Mouse (Mus musculus) adrenal gland, postnatal 10 days (tissue): Measurements from ENCODE around the gene Dyx1c1. TPM values are rescaled to one million over a fixed set of nuclear protein-coding genes. Genes with fewer than 3 reads are reported as not detected.

Source experiments
- DNase-seq: peaks from one replicate; pipeline ENCODE4 v3.0.0; 2021; ENCODE audit warnings: mixed read lengths
- total RNA-seq, 2 experiments: library from RNA; stranded (reverse); gene quantifications; 2 replicates each; pipeline ENCODE4 v1.2.3; 2021

Gene Dyx1c1
- total RNA-seq, 2 experiments from 2014 or later = 0.66 to 0.85 TPM

DNA sequence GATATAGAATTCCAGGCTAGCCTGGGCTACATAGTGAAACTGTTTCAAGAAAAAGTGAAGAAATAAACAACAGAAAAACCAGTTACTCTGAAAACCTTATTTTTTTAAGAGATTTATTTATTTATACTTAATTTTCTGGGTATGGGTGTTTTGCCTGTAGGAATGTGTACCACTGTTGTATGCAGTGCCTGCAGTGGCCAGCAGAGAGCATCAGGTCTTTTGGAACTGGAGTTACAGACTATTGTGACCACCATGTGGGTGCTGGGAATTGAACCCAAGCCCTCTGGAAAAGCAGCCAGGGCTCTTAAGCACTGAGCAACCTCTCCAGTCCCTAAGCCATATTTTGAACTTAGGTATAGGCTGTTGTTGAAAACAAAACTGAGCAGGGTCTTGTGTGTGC, 14.4 kb downstream of the Dyx1c1 start:
- no peak for DNase-seq

- DNase-seq = no peak
Measured at GRCm38 (mm10) chr9:72974734-72975133, 16.1 kb downstream of the Dyx1c1 start.

GRCm38 (mm10) chr9:72975242-72975641, 16.7 kb downstream of the Dyx1c1 start:
- DNase-seq = no peak

- no peak for DNase-seq
Measured at GRCm38 (mm10) chr9:72983066-72983465, 24.5 kb downstream of the Dyx1c1 start.

GRCm38 (mm10) chr9:72985250-72986220, 26.9 kb downstream of the Dyx1c1 start, which contains the start of the genes Ccpg1os and Ccpg1:
TSS of gene Ccpg1os (minus strand) at chr9:72985382.
TSS of gene Ccpg1 (plus strand) at chr9:72985429.
- DNase-seq = peak; percentile 95

GRCm38 (mm10) chr9:72987703-72988102, 29.1 kb downstream of the Dyx1c1 start:
- DNase-seq = no peak

GRCm38 (mm10) chr9:72988706-72989105, 30.1 kb downstream of the Dyx1c1 start:
- DNase-seq = no peak

GRCm38 (mm10) chr9:72991420-72991819, 32.8 kb downstream of the Dyx1c1 start:
- DNase-seq = no peak

- peak; percentile 19 for DNase-seq
Measured at GRCm38 (mm10) chr9:72992576-72992975, 34.0 kb downstream of the Dyx1c1 start.

DNA sequence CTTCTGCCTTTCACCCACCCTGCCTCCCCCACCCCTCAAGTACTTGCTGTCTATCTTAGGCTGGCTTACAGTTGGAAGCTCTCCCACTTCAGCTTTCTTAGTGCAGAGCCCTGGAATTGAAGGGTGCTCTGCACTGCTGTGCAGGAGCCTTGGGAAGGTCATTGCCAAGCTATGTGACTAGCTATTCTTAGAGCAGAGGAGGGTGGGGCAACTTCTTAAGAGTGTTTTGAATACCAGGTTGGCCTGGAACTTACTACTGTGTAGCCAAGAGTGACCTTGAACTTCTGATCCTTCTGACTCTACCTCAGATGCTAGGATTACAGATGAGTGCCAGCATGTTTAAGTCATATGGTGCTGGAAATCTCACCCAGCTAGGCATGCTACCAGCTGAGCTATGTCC, 37.6 kb downstream of the Dyx1c1 start:
- DNase-seq = no peak

GRCm38 (mm10) chr9:72996806-72997205, 38.2 kb downstream of the Dyx1c1 start:
- no peak for DNase-seq

- DNase-seq = no peak
Measured at GRCm38 (mm10) chr9:73000487-73000886, 41.9 kb downstream of the Dyx1c1 start.

DNA sequence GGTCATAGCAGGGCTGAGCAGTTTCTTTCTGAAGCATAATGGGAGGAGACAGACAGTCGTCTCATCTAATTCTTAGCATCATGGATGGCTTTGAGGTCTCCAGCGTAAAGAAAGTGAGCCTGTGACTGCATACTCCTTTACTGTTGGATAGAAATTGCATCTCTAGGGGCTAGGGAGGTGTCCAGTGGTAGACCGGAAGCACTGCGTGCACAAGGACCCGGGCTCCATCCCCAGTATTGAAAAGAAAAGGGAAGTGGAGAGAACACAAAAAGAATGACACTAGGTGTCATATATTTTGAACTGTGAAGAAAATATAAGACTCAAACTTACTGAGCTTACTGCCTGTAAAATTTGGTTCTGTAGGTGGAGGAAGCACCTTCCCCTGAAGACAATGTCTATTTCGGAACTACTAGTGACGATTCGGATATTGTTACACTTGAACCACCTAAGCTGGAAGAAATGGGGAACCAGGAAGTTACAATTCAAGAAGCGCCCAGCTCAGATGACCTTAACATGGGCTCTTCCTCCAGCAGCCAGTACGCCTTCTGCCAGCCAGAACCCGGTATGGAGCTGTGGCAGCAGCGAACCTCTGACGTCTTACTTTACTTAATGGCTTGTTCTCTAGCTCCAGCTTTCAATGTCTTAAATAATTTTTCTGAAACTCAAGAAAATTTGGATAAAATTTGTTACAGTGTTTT, 42.9 kb downstream of the Dyx1c1 start:
- no peak for DNase-seq

- DNase-seq = peak; percentile 50
Measured at GRCm38 (mm10) chr9:73002177-73002576, 43.6 kb downstream of the Dyx1c1 start.

GRCm38 (mm10) chr9:73004076-73004475, 45.5 kb downstream of the Dyx1c1 start:
- DNase-seq = no peak

DNA sequence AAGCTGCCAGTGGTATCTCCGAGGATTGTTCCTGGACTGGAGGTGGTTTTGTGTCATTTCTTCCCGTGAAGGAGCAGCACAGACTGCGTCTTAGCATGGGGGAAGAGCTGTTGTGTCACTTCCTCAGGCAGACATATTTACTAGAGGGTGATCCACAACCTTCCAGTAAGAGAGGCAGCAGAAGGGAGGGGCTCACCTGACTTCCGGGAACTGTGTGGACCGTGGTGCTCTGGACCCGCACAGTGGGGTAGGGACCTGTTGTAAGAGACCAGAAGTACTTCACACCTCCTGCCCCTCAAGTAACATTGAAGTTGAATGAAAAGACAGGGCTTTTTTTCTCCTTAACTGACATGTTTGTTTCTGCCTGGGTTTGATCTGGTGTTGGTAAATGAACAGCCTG, 46.5 kb downstream of the Dyx1c1 start:
- DNase-seq = no peak

- DNase-seq = no peak
Measured at GRCm38 (mm10) chr9:73006175-73006574, 47.6 kb downstream of the Dyx1c1 start.

DNA sequence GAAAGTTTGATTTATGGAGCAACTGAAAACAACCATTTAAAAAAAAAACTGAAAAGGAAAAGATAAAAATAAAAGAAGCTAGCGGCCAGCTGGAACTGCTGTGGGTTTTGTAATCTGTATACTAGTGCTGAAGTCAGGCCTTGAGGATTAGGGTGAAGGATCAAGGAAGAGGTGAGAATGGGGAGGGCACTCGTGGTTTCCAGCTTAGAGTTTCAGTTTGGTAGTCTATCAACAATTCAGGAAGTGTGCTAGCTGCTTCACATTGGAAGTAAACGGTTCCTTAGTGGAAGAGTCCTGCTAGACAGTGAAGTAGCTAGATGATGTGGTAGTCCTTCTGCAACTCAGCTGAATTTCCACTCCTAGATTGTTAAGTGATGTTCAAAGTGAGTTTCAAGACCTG, 49.8 kb downstream of the Dyx1c1 start:
- no peak for DNase-seq

DNA sequence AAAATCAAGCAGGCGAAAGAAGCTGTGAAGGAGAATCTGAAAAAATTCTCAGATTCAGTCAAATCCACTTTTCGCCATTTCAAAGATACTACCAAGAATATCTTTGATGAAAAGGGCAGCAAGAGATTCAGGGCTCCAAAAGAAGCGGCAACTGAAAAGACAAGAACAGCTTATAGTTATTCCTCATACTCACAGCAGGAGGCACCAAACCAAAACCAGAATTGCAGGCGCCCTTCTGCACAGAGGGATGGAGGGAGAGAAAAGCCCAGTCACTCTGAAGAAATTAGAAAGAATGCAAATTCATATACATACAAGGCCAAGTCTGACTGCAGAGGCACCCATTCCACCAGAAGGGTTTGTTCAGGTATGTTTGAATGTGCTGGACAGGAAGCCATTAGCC, 54.0 kb downstream of the Dyx1c1 start:
- no peak for DNase-seq

GRCm38 (mm10) chr9:73014724-73015123, 56.1 kb downstream of the Dyx1c1 start:
- no peak for DNase-seq

DNA sequence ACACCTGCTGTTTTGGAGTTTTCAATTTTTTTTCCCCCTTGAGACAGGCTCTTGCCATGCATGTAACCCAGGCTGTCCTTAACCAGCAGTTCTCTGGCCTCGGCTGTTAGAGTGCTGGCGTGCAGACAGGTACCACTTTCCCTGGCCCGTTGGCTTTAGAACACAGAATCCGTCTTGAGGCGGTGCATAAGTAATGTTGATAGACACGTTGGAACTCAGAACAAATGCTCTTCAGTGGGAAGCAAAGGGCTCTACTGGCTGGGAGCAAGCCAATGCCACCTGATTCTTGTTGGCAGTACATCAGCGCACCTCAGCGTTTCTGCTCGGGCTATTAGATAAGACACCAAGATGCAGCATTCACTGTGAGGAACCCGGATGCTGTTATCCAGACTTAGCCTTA, 61.3 kb downstream of the Dyx1c1 start:
- peak; percentile 39 for DNase-seq

DNA sequence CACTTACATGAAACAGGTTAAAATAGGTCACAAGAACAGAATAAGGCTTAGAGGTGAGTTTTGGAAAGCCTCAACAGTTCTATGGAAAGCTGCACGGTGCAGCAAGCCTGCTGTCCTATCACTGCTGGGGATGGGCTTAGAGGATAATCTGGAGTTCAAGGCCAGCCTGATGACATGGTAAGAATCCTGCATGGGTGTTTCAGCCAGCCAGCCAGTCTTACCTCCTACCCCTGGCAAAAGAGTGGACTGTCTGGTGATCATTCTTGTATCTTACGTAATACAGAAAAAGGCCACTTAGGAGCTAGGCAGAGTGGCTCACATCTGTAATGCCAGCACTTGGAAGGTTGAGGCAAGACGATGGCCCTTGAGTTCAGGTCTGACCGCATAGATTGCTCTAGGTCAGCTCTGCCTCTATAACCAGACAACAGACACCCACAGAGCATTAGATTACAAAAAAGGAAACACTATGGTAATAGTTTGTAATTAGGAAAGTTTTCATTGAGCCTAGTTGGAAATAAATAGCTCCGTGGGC, 62.0 kb downstream of the Dyx1c1 start:
- peak; percentile 35 for DNase-seq
